Mouse (Mus musculus) C2C12 (cell line): ENCODE data around the gene Dlgap1.

Experiments used
- CTCF ChIP-seq: IDR thresholded peaks from one replicate; pipeline ENCODE4 v1.5.1; 2011; ENCODE audit not compliant: control insufficient read depth, insufficient read depth, insufficient read length
- MAX ChIP-seq: IDR thresholded peaks from one replicate; pipeline ENCODE4 v1.6.1; 2011; ENCODE audit warnings: mild to moderate bottlenecking, control low read depth
- MYOG ChIP-seq: IDR thresholded peaks from one replicate; pipeline ENCODE4 v1.6.1; 2011; ENCODE audit not compliant: control insufficient read depth, insufficient read length; ENCODE audit errors: extremely low read depth
- USF1 ChIP-seq: IDR thresholded peaks from one replicate; pipeline ENCODE4 v1.6.1; 2011; ENCODE audit warnings: low read depth, mild to moderate bottlenecking, control low read depth, moderate library complexity

- TF ChIP-seq CTCF (no peak), USF1 (no peak), MYOG (no peak), MAX (no peak)
Measured at GRCm38 (mm10) chr17:70434549-70434948, 465.7 kb downstream of the Dlgap1 start.
